Mouse (Mus musculus) embryonic facial prominence, embryonic 10.5 days (tissue): ENCODE measurements around the gene Dennd2a. TPM values are rescaled to one million over a fixed set of nuclear protein-coding genes. Genes with fewer than 3 reads are reported as not detected.
A peak's percentile ranks its signal among the peaks of the same experiment; 100 is the strongest.
"Not testable (repeated sequence)": the region's sequence is repeated elsewhere in the genome, so short reads cannot be mapped to it uniquely, and the experiment has no call there.

ENCODE experiments used
- DNase-seq: peaks from one replicate; pipeline ENCODE4 v3.0.0-alpha.2; 2017; ENCODE audit warnings: low spot score
- H3K27ac ChIP-seq: fragments of 300-500 bp; sonication (generic); replicated peaks from 2 replicates; pipeline ENCODE4 v1.5.1; 2016; ENCODE audit warnings: mild to moderate bottlenecking
- H3K27me3 ChIP-seq: fragments of 300-500 bp; sonication (generic); replicated peaks from 2 replicates; pipeline ENCODE4 v1.6.1; 2016; ENCODE audit warnings: low read depth, mild to moderate bottlenecking; ENCODE audit not compliant: poor library complexity, severe bottlenecking
- H3K36me3 ChIP-seq: fragments of 300-500 bp; sonication (generic); replicated peaks from 2 replicates; pipeline ENCODE4 v1.6.1; 2016; ENCODE audit warnings: mild to moderate bottlenecking, moderate library complexity
- H3K4me1 ChIP-seq: fragments of 300-500 bp; sonication (generic); 2 replicates; pipeline ENCODE4 v1.6.1; 2016
- H3K4me3 ChIP-seq: fragments of 300-500 bp; sonication (generic); 2 replicates; pipeline ENCODE4 v1.5.1; 2016; ENCODE audit warnings: mild to moderate bottlenecking, moderate library complexity
- H3K9me3 ChIP-seq: fragments of 300-500 bp; sonication (generic); 2 replicates; pipeline ENCODE4 v1.6.1; 2016; ENCODE audit warnings: mild to moderate bottlenecking
- WGBS: fragments of 180-500 bp; shearing (Covaris S2); methylation state at CpG from one replicate; pipeline ENCODE4 v1.1.7; 2016; 5-methylcytosine and 5-hydroxymethylcytosine counted together
- polyA plus RNA-seq: library from polyadenylated mRNA; unstranded; fragments of >200 nt; fragmentation: Nextera tagmentation; extraction: Ambion mirVana; gene quantifications from 2 replicates; pipeline ENCODE4 v1.2.1, GENCODE M21; 2016

Gene Dennd2a
- polyA plus RNA-seq, 1 experiment from 2014 or later, result 34.3 TPM

- no peaks in the 10 kb centered on the region for H3K4me1 ChIP-seq
- H3K4me3 ChIP-seq, result no peak overlapping the region
- no peak for DNase-seq
- no peaks in the 10 kb centered on the region for H3K27me3 ChIP-seq
- peaks cover 7% of the 10 kb centered on the region for H3K36me3 ChIP-seq
- no peak overlapping the region for H3K27ac ChIP-seq
- WGBS, result 88% methylated on average over 8 of the region's 8 CpGs
- peaks cover 7% of the 10 kb centered on the region for H3K9me3 ChIP-seq
Measured at GRCm38 (mm10) chr6:39455339-39456160, 102.1 kb downstream of the Dennd2a start.

GRCm38 (mm10) chr6:39454616-39455015, 103.1 kb downstream of the Dennd2a start:
- WGBS, result 67% methylated on average over 2 of the region's 2 CpGs
- no peaks in the 10 kb centered on the region for H3K36me3 ChIP-seq
- no peaks in the 10 kb centered on the region for H3K27me3 ChIP-seq
- DNase-seq, result no peak
- H3K4me3 ChIP-seq, result no peak overlapping the region
- H3K4me1 ChIP-seq, result peaks cover 7% of the 10 kb centered on the region; the same call in 1 of the 2 replicates
- H3K27ac ChIP-seq, result no peak overlapping the region
- no peaks in the 10 kb centered on the region for H3K9me3 ChIP-seq

GRCm38 (mm10) chr6:39453564-39453963, 104.1 kb downstream of the Dennd2a start:
- WGBS, result 94% methylated on average over 4 of the region's 4 CpGs
- H3K27me3 ChIP-seq, result no peaks in the 10 kb centered on the region
- H3K27ac ChIP-seq, result no peak overlapping the region
- no peaks in the 10 kb centered on the region for H3K9me3 ChIP-seq
- peaks cover 8% of the 10 kb centered on the region; the same call in 1 of the 2 replicates for H3K4me1 ChIP-seq
- no peak for DNase-seq
- H3K4me3 ChIP-seq, result no peak overlapping the region
- H3K36me3 ChIP-seq, result no peaks in the 10 kb centered on the region

- Histone ChIP-seq H3K4me3 (no peak overlapping the region), H3K27ac (no peak overlapping the region), H3K27me3 (no peaks in the 10 kb centered on the region), H3K4me1 (peaks cover 8% of the 10 kb centered on the region; the same call in 1 of the 2 replicates), H3K9me3 (no peaks in the 10 kb centered on the region), H3K36me3 (no peaks in the 10 kb centered on the region)
- no peak for DNase-seq
- WGBS, result 83% methylated on average over 3 of the region's 3 CpGs
Measured at GRCm38 (mm10) chr6:39451033-39451432, 106.6 kb downstream of the Dennd2a start.

- no peak overlapping the region for H3K4me3 ChIP-seq
- WGBS, result 90% methylated on average over 4 of the region's 4 CpGs
- peaks cover 8% of the 10 kb centered on the region; the same call in 1 of the 2 replicates for H3K4me1 ChIP-seq
- no peaks in the 10 kb centered on the region for H3K27me3 ChIP-seq
- H3K9me3 ChIP-seq, result no peaks in the 10 kb centered on the region
- DNase-seq, result no peak
- H3K36me3 ChIP-seq, result no peaks in the 10 kb centered on the region
- H3K27ac ChIP-seq, result no peak overlapping the region
Measured at GRCm38 (mm10) chr6:39450580-39450979, 107.1 kb downstream of the Dennd2a start.

- Histone ChIP-seq H3K27ac (no peak overlapping the region), H3K9me3 (no peaks in the 10 kb centered on the region), H3K4me1 (peaks cover 8% of the 10 kb centered on the region; the same call in 1 of the 2 replicates), H3K4me3 (no peak overlapping the region), H3K36me3 (no peaks in the 10 kb centered on the region), H3K27me3 (no peaks in the 10 kb centered on the region)
- no peak for DNase-seq
- WGBS, result 57% methylated on average over 4 of the region's 4 CpGs
Measured at GRCm38 (mm10) chr6:39447429-39448185, 110.1 kb downstream of the Dennd2a start.

GRCm38 (mm10) chr6:39445801-39446572, 111.7 kb downstream of the Dennd2a start:
- Histone ChIP-seq H3K27ac (no peak overlapping the region), H3K4me1 (peaks cover 8% of the 10 kb centered on the region; the same call in 1 of the 2 replicates), H3K27me3 (no peaks in the 10 kb centered on the region), H3K36me3 (no peaks in the 10 kb centered on the region), H3K4me3 (peak overlapping the region; percentile 40), H3K9me3 (no peaks in the 10 kb centered on the region)
- WGBS, result 6% methylated on average over 19 of the region's 19 CpGs
- peak; percentile 20 for DNase-seq

GRCm38 (mm10) chr6:39442786-39443287, 114.8 kb downstream of the Dennd2a start:
- H3K27ac ChIP-seq, result no peak overlapping the region
- H3K4me1 ChIP-seq, result no peaks in the 10 kb centered on the region
- no peak overlapping the region for H3K4me3 ChIP-seq
- DNase-seq, result no peak
- no peaks in the 10 kb centered on the region for H3K27me3 ChIP-seq
- H3K36me3 ChIP-seq, result no peaks in the 10 kb centered on the region
- H3K9me3 ChIP-seq, result no peaks in the 10 kb centered on the region

GRCm38 (mm10) chr6:39440207-39440606, 117.5 kb downstream of the Dennd2a start:
- no peak for DNase-seq

GRCm38 (mm10) chr6:39437519-39437918, 120.1 kb downstream of the Dennd2a start:
- not testable (repeated sequence) for H3K27me3 ChIP-seq, H3K27ac ChIP-seq, H3K4me1 ChIP-seq, DNase-seq, H3K36me3 ChIP-seq, H3K9me3 ChIP-seq, H3K4me3 ChIP-seq
- WGBS, result 90% methylated on average over 6 of the region's 6 CpGs

More at GRCm38 (mm10) chr6:39440207-39440606, 117.5 kb downstream of the Dennd2a start:
- Histone ChIP-seq H3K36me3 (no peaks in the 10 kb centered on the region), H3K9me3 (no peaks in the 10 kb centered on the region), H3K4me1 (no peaks in the 10 kb centered on the region), H3K27ac (no peak overlapping the region), H3K4me3 (no peak overlapping the region), H3K27me3 (no peaks in the 10 kb centered on the region)

GRCm38 (mm10) chr6:39435875-39436274, 121.8 kb downstream of the Dennd2a start:
- no peak for DNase-seq
- no peak overlapping the region for H3K27ac ChIP-seq

GRCm38 (mm10) chr6:39434886-39435492, 122.7 kb downstream of the Dennd2a start:
- 63% methylated on average over 2 of the region's 2 CpGs for WGBS

More at GRCm38 (mm10) chr6:39435875-39436274, 121.8 kb downstream of the Dennd2a start:
- no peaks in the 10 kb centered on the region for H3K36me3 ChIP-seq
- no peaks in the 10 kb centered on the region for H3K27me3 ChIP-seq
- H3K4me1 ChIP-seq, result no peaks in the 10 kb centered on the region
- no peak overlapping the region for H3K4me3 ChIP-seq
- H3K9me3 ChIP-seq, result no peaks in the 10 kb centered on the region
- WGBS, result 82% methylated on average over 5 of the region's 5 CpGs

More at GRCm38 (mm10) chr6:39434886-39435492, 122.7 kb downstream of the Dennd2a start:
- no peaks in the 10 kb centered on the region for H3K27me3 ChIP-seq
- no peak overlapping the region for H3K27ac ChIP-seq
- H3K4me3 ChIP-seq, result no peak overlapping the region
- peak; percentile 24 for DNase-seq
- H3K9me3 ChIP-seq, result no peaks in the 10 kb centered on the region
- H3K4me1 ChIP-seq, result no peaks in the 10 kb centered on the region
- no peaks in the 10 kb centered on the region for H3K36me3 ChIP-seq
